Mouse (Mus musculus) natural killer cell, adult 2 months (primary cell): ENCODE results near the gene Pogz.
"Not testable (repeated sequence)": the region's sequence is repeated elsewhere in the genome, so short reads cannot be mapped to it uniquely, and the experiment has no call there.

Experiments used
- DNase-seq, 2 experiments: peaks; one replicate each; pipeline ENCODE4 v3.0.0; 2022; ENCODE audit warnings: low spot score in 2 of 2

Pogz gene

GRCm38 (mm10) chr3:94833358-94833757 is 4.0 kb upstream of the Pogz start:
- no peak for DNase-seq

- DNase-seq, result no peak
Measured at GRCm38 (mm10) chr3:94835396-94835795, 2.0 kb upstream of the Pogz start.

- peak; percentile 57 to 74 for DNase-seq
Measured at GRCm38 (mm10) chr3:94837959-94838496, 661 bp downstream of the Pogz start.

GRCm38 (mm10) chr3:94838631-94839030 is 1.3 kb downstream of the Pogz start:
- DNase-seq, result no peak

- DNase-seq, result no peak
Measured at GRCm38 (mm10) chr3:94839101-94839500, 1.7 kb downstream of the Pogz start.

GRCm38 (mm10) chr3:94847382-94847781 is 10.0 kb downstream of the Pogz start:
- DNase-seq, result no peak

- peak; percentile 64 to 78 for DNase-seq
Measured at GRCm38 (mm10) chr3:94849338-94849737, 12.0 kb downstream of the Pogz start.

- peak; percentile 68 to 77 for DNase-seq
Measured at GRCm38 (mm10) chr3:94851731-94852130, 14.4 kb downstream of the Pogz start.

GRCm38 (mm10) chr3:94852215-94852614 is 14.8 kb downstream of the Pogz start:
- DNase-seq, result no peak

- DNase-seq, result no peak
Measured at GRCm38 (mm10) chr3:94859471-94859870, 22.1 kb downstream of the Pogz start.

- DNase-seq, result no peak
Measured at GRCm38 (mm10) chr3:94869011-94869410, 31.6 kb downstream of the Pogz start.

- DNase-seq, result no peak
Measured at GRCm38 (mm10) chr3:94878618-94879017, 41.3 kb downstream of the Pogz start.

GRCm38 (mm10) chr3:94881840-94882239 is 44.5 kb downstream of the Pogz start:
- DNase-seq, result no peak

GRCm38 (mm10) chr3:94882579-94882978 is 45.2 kb downstream of the Pogz start:
- no peak for DNase-seq

- peak; percentile 76 to 79 for DNase-seq
Measured at GRCm38 (mm10) chr3:94886316-94887224, 49.2 kb downstream of the Pogz start, which contains the start of gene Psmb4. Psmb4 (minus strand) TSS chr3:94886961.

GRCm38 (mm10) chr3:94888595-94888994 is 51.2 kb downstream of the Pogz start:
- peak in 1 of 2 experiments; percentile 12 for DNase-seq

- DNase-seq, result no peak
Measured at GRCm38 (mm10) chr3:94894076-94894475, 56.7 kb downstream of the Pogz start.

- DNase-seq, result peak; percentile 16 to 36
Measured at GRCm38 (mm10) chr3:94902747-94903146, 65.4 kb downstream of the Pogz start.

GRCm38 (mm10) chr3:94904759-94905158 is 67.4 kb downstream of the Pogz start:
- DNase-seq, result not testable (repeated sequence)

- DNase-seq, result no peak
Measured at GRCm38 (mm10) chr3:94906482-94906881, 69.1 kb downstream of the Pogz start.

- DNase-seq, result no peak
Measured at GRCm38 (mm10) chr3:94911050-94911693, 73.8 kb downstream of the Pogz start.

GRCm38 (mm10) chr3:94913801-94914200 is 76.4 kb downstream of the Pogz start:
- DNase-seq, result no peak
